Mouse (Mus musculus) CH12.LX (cell line): ENCODE data around the gene B4galt1.

Experiments
- CTCF ChIP-seq, 2 experiments: IDR thresholded peaks in 1 of 2; conservative IDR thresholded peaks in 1 of 2; 2 replicates each; pipeline ENCODE4 v1.5.1; 2011 to 2012; ENCODE audit warnings: low read depth in 2 of 2, low read length in 2 of 2, improper control_type of control experiment in 1 of 2, inconsistent platforms in 1 of 2, mild to moderate bottlenecking in 1 of 2, moderate library complexity in 1 of 2
- EP300 ChIP-seq: IDR thresholded peaks from 2 replicates; pipeline ENCODE4 v1.6.1; 2011; ENCODE audit warnings: low read length, improper control_type of control experiment
- GABPA ChIP-seq: IDR thresholded peaks from 2 replicates; pipeline ENCODE4 v1.6.1; 2012; ENCODE audit warnings: low read depth, low read length, improper control_type of control experiment, inconsistent platforms; ENCODE audit not compliant: insufficient replicate concordance
- MAX ChIP-seq: IDR thresholded peaks from 2 replicates; pipeline ENCODE4 v1.6.1; 2011; ENCODE audit warnings: low read length, improper control_type of control experiment
- MAZ ChIP-seq: IDR thresholded peaks from 2 replicates; pipeline ENCODE4 v1.6.1; 2012; ENCODE audit warnings: low read depth, mild to moderate bottlenecking, inconsistent platforms, low read length, improper control_type of control experiment, moderate library complexity
- MXI1 ChIP-seq: IDR thresholded peaks from 2 replicates; pipeline ENCODE4 v1.6.1; 2011; ENCODE audit warnings: mild to moderate bottlenecking, low read depth, low read length, improper control_type of control experiment
- POLR2A ChIP-seq: IDR thresholded peaks from 2 replicates; pipeline ENCODE4 v1.6.1; 2011; ENCODE audit warnings: low read depth, mild to moderate bottlenecking, improper control_type of control experiment, low read length
- TCF12 ChIP-seq: IDR thresholded peaks from 2 replicates; pipeline ENCODE4 v1.6.1; 2014; ENCODE audit warnings: low read depth, mild to moderate bottlenecking, inconsistent platforms, low read length, improper control_type of control experiment
- ZNF384 ChIP-seq: IDR thresholded peaks from 2 replicates; pipeline ENCODE4 v1.6.1; 2012; ENCODE audit warnings: low read depth, low read length, improper control_type of control experiment, inconsistent platforms

DNA sequence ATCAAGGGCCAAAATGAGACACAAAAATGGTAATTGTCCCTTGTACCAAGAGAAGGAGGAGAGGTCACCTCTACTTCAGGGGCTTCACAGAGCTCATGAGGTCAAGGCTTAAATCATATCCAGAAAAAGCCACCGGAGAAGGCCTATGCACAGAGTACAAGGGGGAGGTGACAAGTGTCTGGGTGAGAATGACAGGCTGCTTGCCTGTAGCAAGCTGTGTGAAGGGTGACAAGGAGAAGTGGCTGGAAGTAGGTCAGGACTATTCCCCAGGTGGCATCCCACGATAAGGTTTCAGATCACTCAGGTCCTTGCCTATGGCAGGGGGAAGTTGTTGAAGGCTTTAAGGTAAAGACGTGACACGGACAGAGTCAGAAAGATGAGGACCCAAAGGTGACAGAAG lies 33.8 kb downstream of the B4galt1 start:
- no peak for TF ChIP-seq MAX
- no peak for TF ChIP-seq TCF12
- TF ChIP-seq EP300 = no peak
- no peak for TF ChIP-seq ZNF384
- no peak for TF ChIP-seq POLR2A
- no peak for TF ChIP-seq MAZ
- no peak for TF ChIP-seq MXI1
- TF ChIP-seq GABPA = no peak
- TF ChIP-seq CTCF (conservative IDR thresholded peaks at IDR 0.05 in 1 of 2, IDR thresholded peaks at IDR 0.05 in 1 of 2; ENCODE audit: low read depth in 2 of 2, low read length in 2 of 2) = no peak
